Mouse (Mus musculus) adipocyte (in vitro differentiated cells): ENCODE results near the gene Tomm70a.
A peak's percentile ranks its signal among the peaks of the same experiment; 100 is the strongest.
"Not testable (repeated sequence)": the region's sequence is repeated elsewhere in the genome, so short reads cannot be mapped to it uniquely, and the experiment has no call there.

ENCODE experiments used
- DNase-seq: peaks from one replicate; pipeline ENCODE4 v3.0.0-alpha.2; 2016; ENCODE audit warnings: low spot score

Tomm70a gene

DNA sequence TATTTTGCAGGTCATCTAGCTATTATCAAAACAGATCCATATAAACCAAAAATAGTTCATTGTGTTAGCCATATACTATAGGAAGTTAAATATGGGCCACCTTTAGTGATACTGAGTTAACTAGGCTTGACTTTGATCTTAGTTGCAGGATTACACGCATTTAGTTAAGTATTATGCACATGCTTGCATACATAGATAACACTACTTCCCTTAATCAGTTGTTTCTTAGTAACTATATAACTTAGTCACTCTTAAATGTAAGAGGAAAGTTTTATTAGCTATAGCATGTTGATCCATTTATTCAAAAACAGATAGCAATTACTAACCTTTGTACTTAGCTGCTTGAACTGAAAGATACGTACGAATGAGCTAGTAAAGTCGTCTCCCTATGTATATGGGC is 29.9 kb downstream of the Tomm70a start:
- no peak for DNase-seq

DNA sequence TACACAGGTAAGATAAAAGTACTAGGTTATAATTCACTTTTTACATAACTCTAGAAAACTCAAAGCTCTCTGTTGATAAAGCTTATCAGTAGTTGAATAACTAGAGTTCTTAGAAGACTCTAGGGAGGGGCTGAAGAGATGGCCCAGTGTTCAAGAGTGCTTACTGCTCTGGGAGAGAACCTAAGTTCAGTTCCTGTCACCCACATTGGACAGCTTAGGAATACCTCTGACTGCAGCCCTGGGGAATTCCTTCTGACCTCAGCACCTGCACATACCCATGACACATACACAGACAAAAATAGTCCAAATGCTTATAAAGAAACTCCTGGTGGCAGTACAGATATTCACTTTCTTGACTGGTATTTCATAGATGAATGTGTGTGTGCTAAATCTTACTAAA is 34.4 kb downstream of the Tomm70a start:
- no peak for DNase-seq

DNA sequence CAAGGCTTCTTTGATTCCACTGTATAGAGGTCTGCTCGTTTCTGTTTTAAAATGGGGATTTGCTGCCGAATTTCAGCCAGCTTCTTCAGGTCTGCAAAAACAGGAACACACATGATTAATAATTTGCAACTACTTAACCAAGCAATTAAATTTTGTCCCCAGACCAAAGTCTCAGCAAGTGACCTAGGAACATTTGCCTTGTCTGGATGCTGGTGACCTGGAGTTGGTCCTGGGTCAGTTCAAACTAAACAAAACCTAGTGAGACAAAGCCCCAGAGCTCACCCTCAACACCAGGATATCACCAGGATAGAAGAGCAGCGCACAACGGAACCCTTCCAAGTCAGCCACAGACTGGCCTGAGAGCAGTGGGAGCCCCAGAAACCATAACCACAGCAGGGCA is 35.6 kb downstream of the Tomm70a start:
- DNase-seq = no peak

DNA sequence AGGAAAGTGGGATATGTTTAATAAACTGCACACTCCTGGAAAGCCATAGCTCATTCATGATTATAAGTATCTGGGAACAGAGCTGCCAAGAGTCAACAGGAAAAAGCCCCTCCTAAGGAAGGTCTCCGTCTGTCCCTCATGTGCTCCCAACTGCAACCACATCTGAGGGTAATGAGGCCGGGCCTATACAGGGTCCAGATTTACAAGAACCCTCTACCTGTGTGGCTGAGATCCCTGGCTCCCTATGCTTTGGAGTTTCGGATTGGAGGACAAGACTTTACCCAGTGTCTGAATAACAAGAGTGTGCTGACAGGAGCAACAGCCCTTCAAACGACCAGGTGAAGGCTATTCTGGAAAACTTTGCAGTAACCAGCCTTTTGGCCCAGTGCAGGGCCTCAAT is 36.2 kb downstream of the Tomm70a start:
- DNase-seq = peak; percentile 12

DNA sequence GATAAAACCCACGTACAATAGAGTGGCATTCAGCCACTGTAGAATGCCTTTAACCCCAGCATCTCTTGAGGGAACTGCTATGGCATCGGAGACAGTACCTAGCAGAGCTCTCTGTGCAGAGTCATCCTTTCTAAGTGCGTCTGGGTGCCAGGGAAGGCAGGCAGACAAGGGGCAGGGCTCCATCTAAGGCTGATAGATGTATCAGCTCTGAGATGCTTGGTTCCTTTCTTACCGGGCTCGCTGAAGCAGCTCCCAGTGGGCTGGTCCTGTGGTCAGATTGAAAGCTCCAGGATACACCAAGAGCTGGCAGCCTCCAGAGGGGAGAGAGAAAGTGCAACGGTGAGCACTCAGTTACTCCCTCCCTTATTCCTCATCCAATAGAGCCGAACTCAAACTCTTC is 38.3 kb downstream of the Tomm70a start:
- no peak for DNase-seq

DNA sequence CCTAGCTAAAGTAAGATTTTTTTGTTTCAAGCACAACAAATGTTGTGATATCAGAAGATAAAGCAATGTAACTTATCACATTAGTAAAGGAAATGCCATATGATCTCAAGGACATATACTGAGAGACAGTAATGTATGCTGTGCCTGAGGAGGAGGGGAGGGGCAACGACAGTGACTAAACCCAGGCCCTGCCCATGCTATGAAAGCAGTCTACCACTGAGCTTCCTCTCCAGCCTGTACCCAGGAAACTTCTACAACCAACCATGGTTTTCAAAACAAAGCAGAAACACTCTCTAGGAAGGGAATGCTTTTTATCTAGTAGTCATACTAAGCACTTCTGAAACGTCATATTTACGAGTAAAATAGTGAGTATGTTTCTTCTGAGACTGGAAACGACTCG is 41.3 kb downstream of the Tomm70a start:
- no peak for DNase-seq

DNA sequence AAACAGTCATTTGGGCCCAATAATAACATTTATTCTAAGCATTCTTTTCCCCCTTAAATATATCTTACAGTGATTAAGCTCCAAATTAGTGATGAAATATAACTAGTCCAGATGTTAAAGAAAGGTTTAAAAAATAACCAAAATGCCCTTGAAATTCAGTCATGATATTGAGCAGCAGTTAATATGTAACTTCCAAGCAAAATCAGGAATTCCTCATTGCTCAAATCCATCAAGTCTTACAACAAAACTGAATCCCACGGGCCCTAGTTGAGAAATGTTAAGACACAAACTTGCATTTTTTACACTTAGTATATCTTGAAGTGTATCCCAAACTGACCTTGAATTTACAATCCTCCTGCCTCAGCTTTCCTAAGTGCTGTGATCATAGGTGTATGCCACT is 42.2 kb downstream of the Tomm70a start:
- DNase-seq = peak; percentile 21

DNA sequence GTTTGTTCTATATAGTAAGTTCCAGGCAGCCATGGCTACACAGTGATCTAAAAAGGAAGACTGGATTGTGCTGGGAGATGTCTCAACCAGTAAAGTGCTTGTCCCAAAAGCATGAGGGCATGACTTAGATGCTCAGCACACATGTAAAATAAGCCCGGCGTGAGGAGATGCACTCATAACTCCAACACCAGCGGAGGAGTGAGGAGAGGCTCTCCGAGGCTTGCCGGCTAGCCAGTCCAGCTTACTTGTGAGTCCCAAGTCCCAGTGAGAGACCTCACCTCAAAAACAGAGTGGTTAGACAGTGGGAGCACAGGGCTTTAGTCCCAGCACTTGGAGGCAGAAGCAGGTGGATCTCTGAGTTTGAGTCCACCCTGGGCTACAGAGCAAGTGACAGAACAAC is 43.7 kb downstream of the Tomm70a start:
- no peak for DNase-seq

DNA sequence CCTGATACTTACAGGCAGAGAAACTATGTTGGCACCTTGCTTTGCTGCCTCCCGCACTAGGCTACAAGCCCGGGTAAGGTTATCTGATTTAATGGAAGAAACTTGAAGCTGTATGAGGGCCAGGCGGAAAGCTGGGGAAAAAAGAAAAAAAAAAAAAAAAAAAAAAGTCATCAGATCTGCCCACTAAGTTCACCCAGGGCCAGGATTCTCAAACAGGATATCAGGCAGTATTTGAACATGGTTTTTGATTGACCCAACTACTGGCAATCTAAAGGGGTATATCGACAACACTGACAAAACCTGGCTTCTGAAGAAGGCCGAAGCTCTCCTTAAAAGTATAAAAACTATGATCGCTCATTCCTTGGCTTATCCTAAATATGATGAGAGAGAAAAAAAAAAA is 44.6 kb downstream of the Tomm70a start:
- no peak for DNase-seq

DNA sequence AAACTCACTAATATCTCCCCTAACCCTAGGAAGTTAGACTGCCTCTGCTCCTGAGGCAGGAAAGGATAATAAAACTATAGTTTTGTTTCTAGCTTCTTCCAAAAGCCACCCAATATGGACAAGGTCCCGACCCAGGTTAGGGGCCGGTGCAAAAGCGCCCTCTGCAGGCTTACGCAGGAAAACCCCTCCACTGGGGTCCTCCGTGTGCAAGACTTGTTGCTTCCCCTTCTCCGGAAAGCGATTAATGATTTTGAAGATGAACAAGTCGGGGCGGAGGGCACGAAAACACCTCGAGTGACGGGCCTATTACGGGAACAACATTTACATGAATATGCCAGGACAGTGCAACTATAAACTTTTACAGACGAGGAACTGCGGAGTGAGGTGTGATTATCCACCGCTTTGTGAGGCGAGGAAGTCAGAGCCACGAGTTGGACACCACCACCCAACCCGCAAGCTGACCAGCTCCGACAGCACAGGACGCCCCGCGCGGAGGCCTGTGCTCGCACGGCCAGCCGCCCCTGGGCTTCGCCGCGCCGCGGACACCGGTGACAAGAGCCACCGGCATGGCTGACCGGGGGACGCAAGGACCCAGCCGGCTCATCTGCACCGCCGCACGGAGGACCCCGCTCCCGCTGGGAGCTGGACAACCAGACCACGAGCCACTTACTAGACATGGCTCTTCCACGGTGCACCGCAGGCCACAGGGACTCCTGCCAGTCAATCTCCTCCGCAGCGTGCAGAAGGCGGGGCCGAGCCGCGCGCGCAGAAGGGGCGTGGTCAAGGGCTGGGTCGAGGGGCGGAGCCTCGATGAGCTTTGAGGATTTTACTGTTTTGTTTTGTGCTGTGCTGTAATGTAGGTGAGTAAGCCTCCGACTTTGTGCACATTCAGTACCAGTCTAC is 45.4 kb downstream of the Tomm70a start, which contains the start of gene Nit2:
Gene Nit2 (minus strand): TSS at position 731 of the 903 bp plus-strand sequence.
- peak; percentile 92 for DNase-seq

DNA sequence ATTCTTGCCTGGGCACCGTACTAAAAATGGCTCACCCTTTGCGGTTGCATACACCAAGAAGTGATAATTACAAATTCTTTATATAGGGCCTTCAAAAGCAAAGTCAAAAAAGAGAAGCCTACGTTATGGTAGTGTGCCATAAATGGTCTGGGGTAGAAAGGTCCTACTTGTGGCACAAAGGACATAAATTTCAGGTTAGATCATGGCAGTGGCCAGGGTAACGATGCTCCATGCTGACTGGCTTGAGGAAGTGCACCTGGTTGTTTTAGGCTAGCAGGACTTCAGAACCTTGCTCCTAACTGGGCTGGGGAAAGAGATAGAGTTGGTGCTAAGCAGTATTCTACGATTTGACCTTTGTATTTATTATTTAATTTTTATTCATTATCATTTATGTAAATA is 46.0 kb downstream of the Tomm70a start:
- DNase-seq = no peak

DNA sequence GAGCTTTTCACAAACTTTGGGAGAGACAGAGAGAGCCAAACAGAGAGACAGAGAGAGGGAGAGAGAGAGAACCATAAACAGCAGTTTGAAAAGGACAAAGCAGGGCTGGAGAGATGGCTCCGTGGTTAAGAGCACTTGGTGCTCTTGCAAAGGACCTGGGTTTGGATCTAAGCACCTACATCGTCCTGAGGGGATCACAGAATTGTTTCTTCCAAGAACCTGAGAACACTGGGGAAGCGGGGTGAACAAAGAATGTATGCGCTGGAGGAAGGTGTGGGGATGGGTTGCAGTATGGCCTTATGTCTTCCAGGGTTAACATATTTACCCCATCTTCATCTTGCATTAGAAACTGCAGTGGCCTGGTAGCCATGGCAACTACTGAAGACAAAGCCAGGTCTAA is 46.7 kb downstream of the Tomm70a start:
- DNase-seq = no peak

DNA sequence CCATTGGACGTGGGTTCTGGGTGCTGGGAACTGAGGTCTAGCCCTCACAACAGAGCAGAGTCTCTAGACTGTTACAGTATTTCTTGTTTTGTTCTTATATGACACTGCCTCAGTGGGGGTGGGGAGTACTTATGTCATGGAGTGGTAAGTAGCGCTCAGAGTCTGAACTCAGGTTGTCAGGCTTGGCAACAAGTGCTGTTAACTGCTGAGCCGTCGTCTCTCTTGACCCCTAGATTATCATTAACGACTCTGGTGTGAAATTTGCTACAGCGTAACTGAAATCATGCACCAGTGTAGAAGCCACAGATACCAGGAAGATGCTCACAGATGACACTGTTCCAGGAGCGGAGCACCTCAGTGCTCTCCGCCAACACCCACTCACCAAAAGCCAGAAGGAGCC is 49.7 kb downstream of the Tomm70a start:
- DNase-seq = no peak

DNA sequence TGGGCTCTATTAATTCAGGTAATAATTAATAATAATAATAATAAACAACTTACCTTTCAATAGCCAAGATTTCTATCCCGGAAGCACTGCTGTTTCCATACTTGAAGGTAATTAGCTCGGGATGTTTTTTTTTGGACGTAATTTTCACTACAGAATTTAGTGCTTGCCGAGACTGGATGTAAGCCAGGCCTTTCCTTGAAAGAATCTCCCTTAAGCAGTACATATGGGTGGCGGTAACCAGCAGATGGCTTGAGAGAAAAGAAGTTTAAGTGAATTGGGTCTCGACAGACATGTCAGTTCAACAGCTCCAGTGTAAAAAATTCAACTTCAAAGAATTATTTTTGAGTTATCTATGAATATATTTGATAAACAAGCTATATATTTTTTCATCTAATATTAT is 50.1 kb downstream of the Tomm70a start:
- no peak for DNase-seq

DNA sequence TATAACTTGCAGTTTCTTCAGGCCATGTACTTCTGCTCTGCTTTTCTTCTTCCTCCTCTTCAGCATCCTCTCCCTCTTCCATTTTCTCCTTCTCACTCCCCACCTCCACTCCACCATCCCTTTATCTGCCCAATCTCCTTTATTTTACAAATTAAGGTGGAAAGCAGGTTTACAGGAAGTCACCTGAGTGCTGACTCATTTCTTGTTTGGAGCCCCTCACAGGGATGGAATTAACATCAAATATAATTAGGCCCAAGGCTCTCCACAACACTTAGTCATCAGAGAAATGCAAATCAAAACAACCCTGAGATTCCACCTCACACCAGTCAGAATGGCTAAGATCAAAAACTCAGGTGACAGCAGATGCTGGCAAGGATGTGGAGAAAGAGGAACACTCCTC is 53.0 kb downstream of the Tomm70a start:
- DNase-seq = not testable (repeated sequence)

DNA sequence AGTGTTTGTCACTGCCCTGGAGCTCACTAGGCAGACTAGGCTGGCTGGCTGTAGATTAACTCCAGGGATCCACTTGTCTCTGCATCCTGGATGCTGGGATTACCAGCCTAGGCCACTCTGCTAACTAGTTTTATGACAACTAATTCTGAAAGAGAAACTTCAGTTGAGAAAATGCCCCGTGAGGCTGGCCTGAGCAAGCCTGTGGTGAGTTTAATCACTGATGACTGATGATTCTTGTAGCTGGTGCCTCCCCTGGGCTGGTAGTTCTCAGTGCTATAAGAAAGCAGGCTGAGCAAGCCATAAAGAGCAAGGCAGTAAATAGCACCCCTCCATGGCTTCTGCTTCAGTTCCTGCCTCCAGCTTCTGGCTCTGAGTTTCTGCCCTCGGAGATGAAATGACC is 54.2 kb downstream of the Tomm70a start:
- no peak for DNase-seq

DNA sequence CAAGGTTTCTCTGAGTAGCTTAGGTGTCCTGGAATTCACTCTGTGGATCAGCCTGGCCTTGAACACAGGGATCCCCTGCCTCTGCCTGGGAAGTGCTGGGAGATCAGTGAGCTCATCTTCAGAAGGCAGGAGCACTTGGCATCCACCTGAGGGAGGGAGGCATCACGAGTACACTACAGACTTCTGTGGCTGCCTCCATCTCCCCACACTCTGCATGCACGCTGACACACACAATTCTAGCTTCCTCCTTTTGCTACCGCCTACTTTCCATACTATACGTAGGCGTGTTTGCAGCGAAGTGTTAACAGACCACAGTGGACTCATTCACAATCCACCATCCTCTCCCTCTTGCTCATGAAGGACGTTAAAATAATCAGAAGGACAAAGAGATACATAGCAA is 54.8 kb downstream of the Tomm70a start:
- DNase-seq = no peak

DNA sequence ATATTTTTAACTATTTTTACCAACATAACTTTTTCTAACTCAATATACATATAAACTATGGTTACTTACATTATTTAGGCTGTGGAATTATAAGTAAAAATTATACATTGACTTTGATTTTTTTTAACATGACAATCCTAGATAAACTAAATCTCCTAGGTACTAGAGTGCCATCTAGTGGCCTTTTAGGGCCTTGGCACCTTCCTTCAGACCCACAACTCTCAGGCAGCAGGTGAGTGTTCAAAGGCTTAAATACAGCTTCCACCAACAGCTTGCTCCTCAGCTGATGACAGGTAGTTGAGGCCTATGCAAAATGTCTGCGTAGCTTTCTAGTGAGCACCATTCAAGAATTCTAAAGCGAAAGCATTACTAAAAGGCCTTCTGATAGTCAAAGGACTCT is 55.8 kb downstream of the Tomm70a start:
- DNase-seq = peak; percentile 67

DNA sequence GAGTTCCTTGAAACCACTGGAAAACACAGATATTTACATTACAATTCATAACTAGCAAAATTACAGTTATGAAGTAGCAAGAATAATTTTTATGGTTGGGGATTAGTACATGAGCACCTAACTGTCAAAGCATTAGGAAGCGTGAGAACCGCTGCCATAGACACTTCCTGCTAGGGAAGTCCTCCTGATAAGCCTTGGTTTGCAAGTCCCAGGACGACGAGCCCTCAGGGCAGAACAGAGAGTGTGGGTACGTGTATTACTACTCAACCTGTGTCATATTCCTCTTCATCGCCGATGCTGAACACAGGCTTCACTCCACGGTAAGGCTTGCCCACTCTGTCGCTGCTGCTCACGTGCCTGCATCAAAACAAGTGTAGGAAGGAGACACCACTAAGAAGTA is 56.2 kb downstream of the Tomm70a start:
- DNase-seq = no peak

DNA sequence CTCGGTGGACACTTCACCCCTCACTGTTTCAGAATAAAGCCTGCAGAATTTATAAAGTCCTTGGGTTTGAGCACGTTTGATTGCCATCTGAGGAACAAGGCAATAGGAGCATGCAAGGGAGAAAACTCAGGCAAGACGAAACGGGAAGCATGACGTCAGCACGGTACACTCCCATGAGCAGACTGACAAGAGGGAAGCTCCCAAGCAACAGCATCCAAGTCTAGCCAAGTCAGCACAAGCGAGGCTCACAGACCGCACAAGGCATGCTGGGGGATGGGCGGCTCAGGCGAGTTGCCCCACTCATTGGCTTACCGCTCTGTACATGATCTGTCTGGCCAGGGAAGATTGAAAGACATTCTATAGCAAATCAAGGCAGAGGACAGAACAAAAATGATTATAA is 59.7 kb downstream of the Tomm70a start:
- no peak for DNase-seq

DNA sequence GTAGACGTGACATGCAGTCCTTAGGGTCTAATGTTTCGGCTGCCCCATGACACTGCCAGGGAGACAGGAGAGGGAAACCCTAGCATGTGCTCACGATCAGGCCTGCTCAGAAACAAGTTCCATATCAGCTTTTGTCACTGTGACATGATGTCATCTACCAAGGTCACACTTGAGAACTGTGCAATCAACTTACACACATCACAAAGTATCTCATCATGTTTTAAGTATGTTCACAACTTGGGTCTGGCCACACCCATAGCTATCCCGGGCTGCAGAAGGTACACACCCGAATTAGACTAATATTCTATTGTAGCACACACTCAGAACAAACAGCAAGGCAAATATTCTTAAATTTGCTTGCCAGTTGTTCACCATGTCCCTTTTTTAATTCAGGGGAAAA is 60.5 kb downstream of the Tomm70a start:
- DNase-seq = no peak

DNA sequence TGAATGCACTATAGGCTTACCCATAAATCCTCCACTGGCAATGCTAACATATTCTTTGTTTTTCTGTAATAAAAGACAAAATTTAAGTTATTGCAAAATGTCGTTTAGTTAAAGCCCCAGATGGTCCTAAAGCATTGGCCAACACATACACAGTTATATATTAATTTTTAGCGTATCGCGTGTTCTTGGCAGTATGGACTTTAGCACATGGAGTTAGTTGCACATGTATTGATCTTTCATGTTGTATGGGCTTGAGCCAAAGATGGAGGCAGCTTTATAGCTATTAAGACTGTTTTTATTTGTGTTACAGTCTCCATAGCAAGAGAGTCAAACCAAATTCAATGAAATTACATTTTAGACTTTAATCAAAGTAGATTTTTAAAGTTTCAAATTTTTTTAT is 65.1 kb downstream of the Tomm70a start:
- no peak for DNase-seq

DNA sequence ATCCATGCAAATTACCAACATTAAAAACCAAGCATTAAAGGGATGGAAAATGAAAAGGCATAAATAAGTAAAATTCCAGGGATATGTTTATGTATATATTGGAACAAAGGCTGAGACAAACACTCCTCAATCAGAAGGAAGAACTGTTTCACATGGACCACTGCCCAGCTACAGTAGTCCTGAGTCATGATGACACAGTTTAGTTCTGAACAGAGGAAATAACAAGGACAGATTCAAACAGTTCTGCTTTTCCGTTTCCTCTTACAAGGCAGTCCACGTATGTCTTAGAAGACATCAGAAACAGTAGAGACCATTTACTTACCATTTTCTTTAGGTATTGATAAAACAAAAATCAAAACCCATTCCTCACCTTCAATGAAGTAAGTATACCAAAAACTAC is 68.0 kb downstream of the Tomm70a start:
- peak; percentile 20 for DNase-seq

DNA sequence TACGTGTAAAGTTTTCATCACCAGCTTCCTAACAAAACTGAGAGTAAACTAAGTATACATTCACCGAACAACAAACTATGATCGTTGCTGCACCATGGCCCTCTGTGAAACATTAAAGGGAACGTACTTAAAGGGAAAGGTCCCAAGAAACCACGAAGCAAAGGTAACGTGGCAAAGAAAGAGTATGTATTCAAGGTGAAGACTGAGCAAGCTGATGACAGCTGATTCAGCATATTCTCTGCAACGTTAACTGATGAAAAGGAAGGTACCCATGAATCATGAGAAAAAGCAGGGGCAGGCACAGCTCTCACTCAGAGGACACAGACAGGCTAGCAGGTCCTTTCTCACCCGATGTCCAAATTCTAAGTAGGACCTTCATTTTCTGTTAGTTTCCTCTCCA is 68.9 kb downstream of the Tomm70a start:
- DNase-seq = no peak
